Comparison of ENCODE assay signal across 8 mouse cellular contexts in genomic region chr13:110643198-110643896, GRCm38 (mm10).
DNase-seq lines count a peak whose midpoint lies in the region; ATAC-seq and TF ChIP-seq lines count a peak whose summit lies in the region.

No protein-coding gene starts in this region.

- no peak for TF ChIP-seq CTCF in layer of hippocampus, adult 2 months (conservative IDR thresholded peaks at IDR 0.05)
- TF ChIP-seq CTCF in hindbrain, postnatal 0 days (IDR thresholded peaks at IDR 0.05; ENCODE audit: low read depth), result no peak

- peak overlapping the region; percentile 43 for H3K4me3 ChIP-seq in layer of hippocampus, adult 2 months
- H3K4me3 ChIP-seq in forebrain, embryonic 15.5 days, result no peak overlapping the region
- H3K4me3 ChIP-seq in hindbrain, postnatal 0 days (ENCODE audit: low read length), result 0 out of 2 replicates have a peak overlapping the region, but pooled peaks have one; percentile 3

- WGBS in forebrain, embryonic 15.5 days, result 8% methylated on average over 11 of the region's 11 CpGs
- 14% methylated on average over 11 of the region's 11 CpGs for WGBS in hindbrain, postnatal 0 days

- no peaks in the 10 kb centered on the region for H3K9me3 ChIP-seq in forebrain, embryonic 15.5 days
- no peaks in the 10 kb centered on the region for H3K9me3 ChIP-seq in hindbrain, postnatal 0 days (ENCODE audit: low read length)

- H3K36me3 ChIP-seq in forebrain, embryonic 15.5 days, result no peaks in the 10 kb centered on the region
- no peaks in the 10 kb centered on the region for H3K36me3 ChIP-seq in hindbrain, postnatal 0 days (ENCODE audit: insufficient read depth, low read length)

- ATAC-seq in forebrain, embryonic 15.5 days (replicated peaks), result peak; percentile 53
- peak; percentile 72 for ATAC-seq in hindbrain, postnatal 0 days

- no peaks in the 10 kb centered on the region for H3K27me3 ChIP-seq in forebrain, embryonic 15.5 days
- H3K27me3 ChIP-seq in hindbrain, postnatal 0 days (ENCODE audit: insufficient read depth, low read length), result no peaks in the 10 kb centered on the region

- H3K9ac ChIP-seq in forebrain, embryonic 15.5 days (replicated peaks), result no peak overlapping the region
- no peak overlapping the region for H3K9ac ChIP-seq in hindbrain, postnatal 0 days (replicated peaks; ENCODE audit: low read length)

- peaks cover 12% of the 10 kb centered on the region for H3K4me1 ChIP-seq in forebrain, embryonic 15.5 days
- H3K4me1 ChIP-seq in hindbrain, postnatal 0 days (ENCODE audit: insufficient read depth, low read length), result peaks cover 9% of the 10 kb centered on the region; the same call in 1 of the 2 replicates

- peak overlapping the region; percentile 81 for H3K27ac ChIP-seq in layer of hippocampus, adult 2 months
- H3K27ac ChIP-seq in forebrain, embryonic 15.5 days (replicated peaks), result 0 out of 2 replicates have a peak overlapping the region, but pooled peaks have one; percentile 2
- H3K27ac ChIP-seq in hindbrain, postnatal 0 days, result peak overlapping the region; percentile 48; the same call in 1 of the 2 replicates

- peak overlapping the region; percentile 21 for H3K4me2 ChIP-seq in forebrain, embryonic 15.5 days (replicated peaks)
- H3K4me2 ChIP-seq in hindbrain, postnatal 0 days (ENCODE audit: low read depth, low read length), result peak overlapping the region; percentile 38

- DNase-seq in layer of hippocampus, adult 2 months (ENCODE audit: low spot score in 2 of 2), result peak in 1 of 2 experiments; percentile 14
- DNase-seq in layer of hippocampus, adult 9-10 months (ENCODE audit: low spot score), result no peak
- peak; percentile 52 for DNase-seq in adrenal gland, postnatal 10 days
- DNase-seq in hindbrain, postnatal 0 days (ENCODE audit: low spot score), result peak; percentile 82
- DNase-seq in lung, postnatal 25 days (ENCODE audit: low spot score), result peak; percentile 92
- no peak for DNase-seq in spleen, postnatal 4 days (ENCODE audit: low spot score in 2 of 2)
- no peak for DNase-seq in yolk sac, embryonic 10.5 days (ENCODE audit: low spot score)

Comparison
In these comparisons a context has a peak if more than half of its experiments do, and no peak if none do; other contexts are left out.
1. DNase-seq: peak in adrenal gland, postnatal 10 days (single experiment), hindbrain, postnatal 0 days (single experiment) and lung, postnatal 25 days (single experiment); none in layer of hippocampus, adult 9-10 months (single experiment), spleen, postnatal 4 days (0 of 2) and yolk sac, embryonic 10.5 days (single experiment).
2. H3K27ac ChIP-seq: peak in every context shown above with its lines; median percentile 81 in layer of hippocampus, adult 2 months; 48 in hindbrain, postnatal 0 days; 2 in forebrain, embryonic 15.5 days.